Mouse (Mus musculus) cerebellum, adult 9-11 months (tissue): ENCODE results near the gene Ednrb.
A peak's percentile ranks its signal among the peaks of the same experiment; 100 is the strongest.
"Not testable (repeated sequence)": the region's sequence is repeated elsewhere in the genome, so short reads cannot be mapped to it uniquely, and the experiment has no call there.

Experiments used
- DNase-seq: peaks from one replicate; pipeline ENCODE4 v3.0.0; 2022

The Ednrb gene

GRCm38 (mm10) chr14:103816637-103817308 is 27.4 kb downstream of the Ednrb start:
- DNase-seq = no peak

- DNase-seq = no peak
Observed at GRCm38 (mm10) chr14:103815542-103815941, 28.7 kb downstream of the Ednrb start.

GRCm38 (mm10) chr14:103814015-103814691 is 30.0 kb downstream of the Ednrb start:
- no peak for DNase-seq

- no peak for DNase-seq
Observed at GRCm38 (mm10) chr14:103813246-103813645, 31.0 kb downstream of the Ednrb start.

- DNase-seq = no peak
Observed at GRCm38 (mm10) chr14:103811291-103811690, 32.9 kb downstream of the Ednrb start.

GRCm38 (mm10) chr14:103803907-103804659 is 40.1 kb downstream of the Ednrb start:
- no peak for DNase-seq

GRCm38 (mm10) chr14:103797123-103797522 is 47.1 kb downstream of the Ednrb start:
- no peak for DNase-seq

GRCm38 (mm10) chr14:103795591-103795990 is 48.6 kb downstream of the Ednrb start:
- DNase-seq = no peak

GRCm38 (mm10) chr14:103793409-103793808 is 50.8 kb downstream of the Ednrb start:
- DNase-seq = no peak

- DNase-seq = no peak
Observed at GRCm38 (mm10) chr14:103792726-103793125, 51.5 kb downstream of the Ednrb start.

- no peak for DNase-seq
Observed at GRCm38 (mm10) chr14:103787547-103787946, 56.7 kb downstream of the Ednrb start.

- DNase-seq = no peak
Observed at GRCm38 (mm10) chr14:103785096-103785965, 58.9 kb downstream of the Ednrb start.

- DNase-seq = not testable (repeated sequence)
Observed at GRCm38 (mm10) chr14:103780336-103780735, 63.9 kb downstream of the Ednrb start.

GRCm38 (mm10) chr14:103779276-103779675 is 64.9 kb downstream of the Ednrb start:
- DNase-seq = no peak

- peak; percentile 13 for DNase-seq
Observed at GRCm38 (mm10) chr14:103778533-103779151, 65.6 kb downstream of the Ednrb start.

GRCm38 (mm10) chr14:103778009-103778431 is 66.2 kb downstream of the Ednrb start:
- DNase-seq = peak; percentile 31

GRCm38 (mm10) chr14:103777386-103777785 is 66.8 kb downstream of the Ednrb start:
- DNase-seq = no peak

GRCm38 (mm10) chr14:103769319-103770245 is 74.6 kb downstream of the Ednrb start:
- no peak for DNase-seq

- no peak for DNase-seq
Observed at GRCm38 (mm10) chr14:103767488-103767887, 76.7 kb downstream of the Ednrb start.
